Mouse (Mus musculus): Measurements from ENCODE around the gene Fxyd5. TPM values are rescaled to one million over a fixed set of nuclear protein-coding genes. Genes with fewer than 3 reads are reported as not detected.

The Fxyd5 gene
- total RNA-seq, 2 experiments from 2014 or later: 30.0 to 31.2 TPM

DNA sequence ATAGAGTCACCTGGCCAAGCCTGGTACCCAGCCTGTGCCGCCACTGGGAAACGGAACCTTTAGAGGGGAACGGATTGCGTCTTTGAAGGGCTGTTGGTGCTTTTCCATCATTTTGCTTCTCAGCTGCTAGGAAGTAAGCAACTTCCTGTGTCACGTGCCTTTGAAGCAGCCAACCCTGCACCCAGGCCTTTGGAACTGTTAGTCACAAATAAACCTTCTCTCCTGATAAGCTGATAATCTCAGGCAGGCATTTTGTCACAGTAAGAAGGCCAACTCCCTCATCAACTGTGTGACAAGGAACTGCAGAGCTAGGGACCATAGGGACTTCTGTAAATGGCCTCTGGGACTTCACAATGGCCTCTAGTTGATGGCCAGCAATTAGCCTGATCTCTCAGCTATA lies 50.1 kb downstream of the Fxyd5 start:
- no peak for DNase-seq (ENCODE audit: low spot score in 2 of 2)

DNA sequence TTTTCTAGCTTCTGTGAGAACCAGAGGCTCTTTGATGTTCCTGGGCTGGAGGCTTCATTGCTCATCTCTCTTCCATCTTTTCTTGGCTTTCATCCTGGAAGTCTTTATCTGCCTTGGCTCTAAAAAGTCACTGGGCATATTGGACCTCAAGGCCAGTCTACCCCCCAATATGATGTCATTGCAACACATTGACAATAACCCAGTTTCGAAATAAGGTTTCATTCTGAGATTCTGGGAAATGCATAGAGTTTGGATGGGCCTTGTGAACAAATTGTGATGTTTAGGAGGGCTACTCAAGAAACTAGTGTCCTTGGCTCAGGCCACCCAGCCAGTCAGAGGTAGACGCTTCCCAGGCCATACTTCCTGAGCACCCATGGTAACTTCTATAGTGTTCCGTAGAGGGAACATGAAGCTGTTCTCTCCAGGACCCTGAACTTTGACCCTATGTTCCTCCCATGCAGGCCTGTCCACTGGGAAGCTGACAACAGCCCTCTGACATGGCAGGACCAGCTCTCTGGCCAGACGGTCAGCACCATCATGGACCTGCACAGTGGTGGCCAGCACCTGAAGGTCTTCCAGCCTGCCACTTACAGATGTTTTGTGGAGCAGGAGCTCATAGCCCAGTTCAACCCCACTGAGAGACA lies 53.6 kb downstream of the Fxyd5 start:
- no peak for DNase-seq (ENCODE audit: low spot score in 2 of 2)

DNA sequence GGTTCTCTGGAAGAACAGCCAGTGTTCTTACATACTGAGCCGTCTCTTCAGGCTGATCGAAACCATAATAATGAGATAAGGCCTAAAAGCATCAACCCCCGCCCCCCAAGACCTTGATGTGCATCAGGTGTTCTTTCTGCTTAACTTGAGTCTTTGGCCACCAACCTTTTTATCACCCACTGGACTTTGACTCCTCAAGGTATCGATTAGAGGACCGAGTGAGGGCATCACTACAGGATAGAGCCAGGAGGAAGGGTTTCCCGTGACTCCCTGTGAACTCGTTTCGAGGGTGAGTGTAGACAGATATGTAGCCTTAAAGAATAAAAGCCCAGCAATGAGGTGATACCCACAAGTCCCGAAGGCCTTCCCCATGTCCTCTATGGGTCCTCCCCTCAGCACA lies 56.9 kb downstream of the Fxyd5 start:
- no peak for DNase-seq (ENCODE audit: low spot score in 2 of 2)

Small RNAs within 50 kb of the gene (microRNA-seq; reads per million reads assigned to microRNA genes)
- gene Mir7050: not detected

Other genes with a start within 250 kb of the Fxyd5 start
- 1 to 10 TPM; 2.7 to 2.9 TPM for gene Ffar2, start 218.7 kb downstream of the Fxyd5 start, total RNA-seq (2021)
- gene Ffar3, start 186.3 kb downstream of the Fxyd5 start, total RNA-seq (2021): 1 to 10 TPM in 1 of 2 experiments, under 1 TPM in 1; 0.37 to 1.6 TPM
- under 1 TPM in 1 of 2 experiments, not detected in 1; 0.59 TPM for gene Ffar1, start 180.9 kb downstream of the Fxyd5 start, total RNA-seq (2021)
- gene Cd22, start 162.1 kb downstream of the Fxyd5 start, total RNA-seq (2021): under 1 TPM; 0.73 to 0.90 TPM
- gene Mag, start 127.6 kb downstream of the Fxyd5 start, total RNA-seq (2021): 1 to 10 TPM in 1 of 2 experiments, under 1 TPM in 1; 0.45 to 1.4 TPM
- gene Hamp2, start 117.8 kb downstream of the Fxyd5 start, total RNA-seq (2021): 10 to 100 TPM in 1 of 2 experiments, under 1 TPM in 1; 0.84 to 12.5 TPM
- 10 to 100 TPM in 1 of 2 experiments, 1 to 10 TPM in 1; 2.3 to 36.9 TPM for gene Hamp, start 98.4 kb downstream of the Fxyd5 start, total RNA-seq (2021)
- 100 to 1,000 TPM; 113 to 125 TPM for gene Usf2, start 85.7 kb downstream of the Fxyd5 start, total RNA-seq (2021)
- 10 to 100 TPM; 15.2 to 17.6 TPM for gene Lsr, start 69.0 kb downstream of the Fxyd5 start, total RNA-seq (2021)
- under 1 TPM; 0.68 to 0.98 TPM for gene Fam187b, start 68.7 kb downstream of the Fxyd5 start, total RNA-seq (2021)
- 10 to 100 TPM in 1 of 2 experiments, 1 to 10 TPM in 1; 8.9 to 13.3 TPM for gene Fxyd7, start 9.0 kb upstream of the Fxyd5 start, total RNA-seq (2021)
- 100 to 1,000 TPM; 141 to 173 TPM for gene Fxyd1, start 14.7 kb upstream of the Fxyd5 start, total RNA-seq (2021)
- gene Lgi4, start 16.9 kb upstream of the Fxyd5 start, total RNA-seq (2021): 1 to 10 TPM; 6.8 to 6.9 TPM
- 1 to 10 TPM; 2.0 to 5.9 TPM for gene Fxyd3, start 34.2 kb upstream of the Fxyd5 start, total RNA-seq (2021)
- 10 to 100 TPM; 18.2 to 25.4 TPM for gene Hpn, start 72.8 kb upstream of the Fxyd5 start, total RNA-seq (2021)
- gene Scn1b, start 84.5 kb upstream of the Fxyd5 start, total RNA-seq (2021): 10 to 100 TPM; 10.8 to 10.9 TPM
- 10 to 100 TPM; 55.4 to 58.7 TPM for gene Gramd1a, start 113.4 kb upstream of the Fxyd5 start, total RNA-seq (2021)
- not detected for gene Scgb2b2, start 248.0 kb upstream of the Fxyd5 start, total RNA-seq (2021)
- not detected for gene Scgb1b2, start 249.3 kb upstream of the Fxyd5 start, total RNA-seq (2021)